Mouse (Mus musculus) neural tube, embryonic 12.5 days (tissue): ENCODE results near the gene Npl. TPM values are rescaled to one million over a fixed set of nuclear protein-coding genes. Genes with fewer than 3 reads are reported as not detected.

Experiments used
- ATAC-seq: fragments of 200-750 bp; cut with Nextera tagmentation; 2 replicates; pipeline ENCODE4 v1.8.0; 2017; ENCODE audit warnings: low read depth, mild to moderate bottlenecking, moderate TSS enrichment, moderate library complexity; ENCODE audit not compliant: low FRiP score
- H3K27ac ChIP-seq: fragments of 300-500 bp; sonication (generic); 2 replicates; pipeline ENCODE4 v1.5.1; 2016
- H3K27me3 ChIP-seq: fragments of 300-500 bp; sonication (generic); replicated peaks from 2 replicates; pipeline ENCODE4 v1.6.1; 2016; ENCODE audit warnings: mild to moderate bottlenecking
- H3K36me3 ChIP-seq: fragments of 300-500 bp; sonication (generic); 2 replicates; pipeline ENCODE4 v1.6.1; 2016; ENCODE audit warnings: mild to moderate bottlenecking
- H3K4me1 ChIP-seq: fragments of 300-500 bp; sonication (generic); 2 replicates; pipeline ENCODE4 v1.6.1; 2016
- H3K4me2 ChIP-seq: fragments of 300-500 bp; sonication (generic); replicated peaks from 2 replicates; pipeline ENCODE4 v1.6.1; 2016; ENCODE audit warnings: mild to moderate bottlenecking
- H3K4me3 ChIP-seq: fragments of 300-500 bp; sonication (generic); 2 replicates; pipeline ENCODE4 v1.5.1; 2016
- H3K9ac ChIP-seq: fragments of 300-500 bp; sonication (generic); 2 replicates; pipeline ENCODE4 v1.6.1; 2016; ENCODE audit warnings: mild to moderate bottlenecking
- H3K9me3 ChIP-seq: fragments of 300-500 bp; sonication (generic); 2 replicates; pipeline ENCODE4 v1.6.1; 2016; ENCODE audit warnings: mild to moderate bottlenecking
- WGBS: fragments of 180-500 bp; shearing (Covaris S2); methylation state at CpG from one replicate; pipeline ENCODE4 v1.1.7; 2016; 5-methylcytosine and 5-hydroxymethylcytosine counted together
- polyA plus RNA-seq: library from polyadenylated mRNA; unstranded; fragments of >200 nt; fragmentation: Nextera tagmentation; extraction: Ambion mirVana; gene quantifications from 2 replicates; pipeline ENCODE4 v1.2.1, GENCODE M21; 2016

Npl gene
- polyA plus RNA-seq, 1 experiment from 2014 or later: 16.5 TPM

GRCm38 (mm10) chr1:153485201-153485796 lies 64.5 kb downstream of the Npl start:
- no peak for ATAC-seq
- H3K27ac ChIP-seq: no peak overlapping the region
- peak overlapping the region; percentile 92 for H3K4me2 ChIP-seq
- H3K36me3 ChIP-seq: peaks cover 24% of the 10 kb centered on the region
- H3K4me1 ChIP-seq: peaks cover 20% of the 10 kb centered on the region
- H3K4me3 ChIP-seq: peak overlapping the region; percentile 21
- no peaks in the 10 kb centered on the region for H3K9me3 ChIP-seq
- no peaks in the 10 kb centered on the region for H3K27me3 ChIP-seq
- 59% methylated on average over 2 of the region's 2 CpGs for WGBS
- no peak overlapping the region for H3K9ac ChIP-seq

- H3K9me3 ChIP-seq: no peaks in the 10 kb centered on the region
- H3K4me1 ChIP-seq: peaks cover 17% of the 10 kb centered on the region
- H3K9ac ChIP-seq: no peak overlapping the region
- H3K27ac ChIP-seq: no peak overlapping the region
- WGBS: 84% methylated on average over 1 of the region's 1 CpGs
- no peak overlapping the region for H3K4me2 ChIP-seq
- ATAC-seq: no peak
- peaks cover 61% of the 10 kb centered on the region for H3K36me3 ChIP-seq
- H3K4me3 ChIP-seq: no peak overlapping the region
- no peaks in the 10 kb centered on the region for H3K27me3 ChIP-seq
Measured at GRCm38 (mm10) chr1:153481025-153481412, 68.8 kb downstream of the Npl start.

- no peaks in the 10 kb centered on the region for H3K9me3 ChIP-seq
- H3K27me3 ChIP-seq: no peaks in the 10 kb centered on the region
- no peak overlapping the region for H3K27ac ChIP-seq
- 57% methylated on average over 1 of the region's 1 CpGs for WGBS
- peaks cover 63% of the 10 kb centered on the region for H3K36me3 ChIP-seq
- H3K4me3 ChIP-seq: no peak overlapping the region
- H3K9ac ChIP-seq: no peak overlapping the region
- H3K4me2 ChIP-seq: no peak overlapping the region
- ATAC-seq: peak; percentile 17; the same call in 1 of the 2 replicates
- peaks cover 14% of the 10 kb centered on the region for H3K4me1 ChIP-seq
Measured at GRCm38 (mm10) chr1:153480386-153481024, 69.3 kb downstream of the Npl start.

- no peaks in the 10 kb centered on the region for H3K27me3 ChIP-seq
- H3K9me3 ChIP-seq: no peaks in the 10 kb centered on the region
- H3K4me1 ChIP-seq: peaks cover 3% of the 10 kb centered on the region; the same call in 1 of the 2 replicates
- no peak overlapping the region for H3K9ac ChIP-seq
- H3K36me3 ChIP-seq: peaks cover 71% of the 10 kb centered on the region
- no peak overlapping the region for H3K4me2 ChIP-seq
- H3K4me3 ChIP-seq: no peak overlapping the region
- WGBS: 74% methylated on average over 1 of the region's 1 CpGs
- no peak overlapping the region for H3K27ac ChIP-seq
- no peak for ATAC-seq
Measured at GRCm38 (mm10) chr1:153479296-153479695, 70.5 kb downstream of the Npl start.

- H3K4me1 ChIP-seq: no peaks in the 10 kb centered on the region
- H3K4me2 ChIP-seq: no peak overlapping the region
- no peak for ATAC-seq
- no peak overlapping the region for H3K27ac ChIP-seq
- no peaks in the 10 kb centered on the region for H3K27me3 ChIP-seq
- H3K9ac ChIP-seq: no peak overlapping the region
- WGBS: 84% methylated on average over 1 of the region's 1 CpGs
- H3K9me3 ChIP-seq: no peaks in the 10 kb centered on the region
- H3K36me3 ChIP-seq: peaks cover 78% of the 10 kb centered on the region
- H3K4me3 ChIP-seq: no peak overlapping the region
Measured at GRCm38 (mm10) chr1:153461796-153462195, 88.0 kb downstream of the Npl start.

- H3K4me2 ChIP-seq: no peak overlapping the region
- H3K4me1 ChIP-seq: no peaks in the 10 kb centered on the region
- no peaks in the 10 kb centered on the region for H3K27me3 ChIP-seq
- 90% methylated on average over 5 of the region's 5 CpGs for WGBS
- no peaks in the 10 kb centered on the region for H3K9me3 ChIP-seq
- no peak overlapping the region for H3K9ac ChIP-seq
- ATAC-seq: peak; percentile 39; the same call in 1 of the 2 replicates
- peaks cover 67% of the 10 kb centered on the region for H3K36me3 ChIP-seq
- H3K27ac ChIP-seq: no peak overlapping the region
- H3K4me3 ChIP-seq: no peak overlapping the region
Measured at GRCm38 (mm10) chr1:153456137-153456536, 93.7 kb downstream of the Npl start.

GRCm38 (mm10) chr1:153453146-153453642 lies 96.7 kb downstream of the Npl start:
- H3K27me3 ChIP-seq: no peaks in the 10 kb centered on the region
- ATAC-seq: no peak
- no peak overlapping the region for H3K9ac ChIP-seq
- H3K9me3 ChIP-seq: no peaks in the 10 kb centered on the region
- no peak overlapping the region for H3K27ac ChIP-seq
- H3K4me1 ChIP-seq: no peaks in the 10 kb centered on the region
- H3K4me3 ChIP-seq: no peak overlapping the region
- peaks cover 40% of the 10 kb centered on the region for H3K36me3 ChIP-seq
- WGBS: 92% methylated on average over 3 of the region's 3 CpGs
- no peak overlapping the region for H3K4me2 ChIP-seq

Other genes with a start within 250 kb of the Npl start
- gene Lamc1, start 217.3 kb downstream of the Npl start, polyA plus RNA-seq: 31.7 and 36.8 TPM in 2 replicates
- gene Shcbp1l, start 124.9 kb downstream of the Npl start, polyA plus RNA-seq: 0.27 and 0.28 TPM in 2 replicates
- gene Dhx9, start 62.4 kb downstream of the Npl start, polyA plus RNA-seq: 36.7 and 50.5 TPM in 2 replicates
- 16.9 and 17.0 TPM in 2 replicates for gene Rgs8, start 103.0 kb upstream of the Npl start, polyA plus RNA-seq
- gene Rgs16, start 190.3 kb upstream of the Npl start, polyA plus RNA-seq: 42.6 TPM in 2 replicates
- gene Rnasel, start 199.4 kb upstream of the Npl start, polyA plus RNA-seq: 35.6 and 37.8 TPM in 2 replicates